Mouse (Mus musculus): Measurements from ENCODE around the gene Foxn1.

Foxn1 gene

DNA sequence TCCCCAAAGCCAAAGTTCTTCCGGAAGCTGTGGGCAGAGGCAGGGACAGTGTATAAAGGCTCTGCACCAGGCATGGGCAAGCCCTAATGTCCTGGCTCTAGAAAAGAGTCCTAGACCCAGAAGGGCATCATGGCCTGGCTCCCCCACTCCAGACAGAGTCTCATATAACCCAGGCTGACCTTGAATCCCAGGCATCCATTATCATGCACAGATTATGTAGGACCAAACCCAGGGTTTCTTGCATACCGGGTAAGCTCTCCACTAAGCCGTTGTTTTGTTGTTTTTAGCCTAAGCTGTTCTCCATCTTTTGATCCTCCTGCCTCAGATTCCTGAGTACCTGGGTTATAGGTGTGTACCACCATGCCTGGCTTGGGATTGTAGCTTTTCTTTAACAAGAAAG, 14.6 kb upstream of the Foxn1 start:
- no peak for DNase-seq (ENCODE audit: low spot score in 2 of 2)

DNA sequence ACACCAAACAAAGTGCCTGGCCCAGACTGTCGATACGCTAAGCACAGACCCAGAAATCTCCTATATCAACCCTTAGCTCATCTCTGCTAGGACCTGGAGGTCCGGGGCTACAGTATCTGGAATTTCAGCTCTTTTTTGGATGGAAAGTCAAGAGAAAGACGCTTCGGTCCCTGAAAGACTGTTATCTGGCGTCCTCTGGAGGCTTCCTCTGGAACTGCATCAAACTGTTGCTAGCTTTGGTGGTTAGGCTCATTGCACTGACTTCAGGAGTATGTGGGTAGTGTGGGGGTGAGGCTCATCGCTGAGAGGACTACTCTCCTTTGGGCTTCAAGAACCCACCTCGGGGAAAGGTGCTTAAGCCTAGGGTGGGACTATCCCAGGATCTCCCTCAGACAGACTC, 13.3 kb upstream of the Foxn1 start:
- peak; percentile 72 to 75 for DNase-seq (ENCODE audit: low spot score in 2 of 2)

DNA sequence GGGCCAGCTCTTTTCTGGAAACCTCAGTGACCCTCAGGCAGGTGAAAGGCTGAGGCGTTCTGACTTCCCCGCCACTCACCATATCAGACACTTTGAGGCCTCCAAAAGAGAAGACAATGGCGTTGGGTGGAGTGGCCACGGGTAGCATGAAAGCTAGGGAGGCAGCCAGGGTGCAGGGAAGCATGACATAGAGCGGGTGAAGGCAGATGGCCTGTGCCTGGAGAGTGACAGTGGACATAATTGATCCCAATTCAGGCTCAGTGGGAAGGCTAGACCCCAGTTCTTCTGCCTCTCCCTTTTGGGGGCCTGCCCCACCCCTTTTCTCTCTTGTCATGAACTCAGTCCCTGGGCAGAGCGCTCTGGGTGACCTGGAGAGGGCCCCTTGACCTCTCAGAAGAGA, 11.9 kb upstream of the Foxn1 start:
- no peak for DNase-seq (ENCODE audit: low spot score in 2 of 2)

DNA sequence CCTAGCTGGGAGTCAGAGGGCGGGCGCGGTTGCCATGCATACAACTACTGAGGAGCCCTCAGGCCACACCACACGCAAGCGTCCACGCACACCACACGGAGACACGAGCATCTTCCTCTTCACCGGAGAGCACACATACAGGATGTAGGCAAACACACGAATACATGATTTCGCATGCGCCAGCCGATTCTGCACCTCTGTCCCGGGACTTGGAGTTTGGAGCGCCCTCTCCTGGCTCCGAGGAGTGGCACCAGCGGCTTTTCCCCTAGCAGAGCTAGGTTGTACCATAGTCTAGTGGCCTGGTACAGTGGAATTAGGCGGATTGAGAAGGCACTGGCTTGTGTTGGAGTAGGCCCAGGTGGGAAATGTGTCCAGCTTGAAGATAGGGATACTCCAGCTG, 11.0 kb upstream of the Foxn1 start:
- DNase-seq (ENCODE audit: low spot score in 2 of 2) = peak; percentile 61 to 75

DNA sequence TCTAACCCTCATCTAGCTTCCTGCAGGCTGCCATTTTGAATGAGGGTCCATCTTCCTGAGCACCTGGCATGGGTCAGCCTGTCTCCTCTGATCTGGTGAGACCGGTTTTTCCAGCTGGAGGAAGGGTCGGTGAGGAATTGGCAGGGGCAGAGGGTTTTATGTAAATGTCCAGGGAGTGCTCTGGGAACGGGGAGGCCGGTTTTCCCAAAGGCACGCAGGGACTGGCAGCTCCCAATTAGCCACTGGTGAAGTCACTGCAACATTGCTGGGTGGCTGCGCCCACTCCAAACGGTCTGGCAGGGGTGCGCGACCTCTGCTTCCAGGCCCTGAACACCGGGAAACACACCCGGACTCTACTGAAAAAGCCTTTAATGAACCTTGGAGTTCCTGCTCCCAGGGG, 10.6 kb upstream of the Foxn1 start:
- no peak for DNase-seq (ENCODE audit: low spot score in 2 of 2)

DNA sequence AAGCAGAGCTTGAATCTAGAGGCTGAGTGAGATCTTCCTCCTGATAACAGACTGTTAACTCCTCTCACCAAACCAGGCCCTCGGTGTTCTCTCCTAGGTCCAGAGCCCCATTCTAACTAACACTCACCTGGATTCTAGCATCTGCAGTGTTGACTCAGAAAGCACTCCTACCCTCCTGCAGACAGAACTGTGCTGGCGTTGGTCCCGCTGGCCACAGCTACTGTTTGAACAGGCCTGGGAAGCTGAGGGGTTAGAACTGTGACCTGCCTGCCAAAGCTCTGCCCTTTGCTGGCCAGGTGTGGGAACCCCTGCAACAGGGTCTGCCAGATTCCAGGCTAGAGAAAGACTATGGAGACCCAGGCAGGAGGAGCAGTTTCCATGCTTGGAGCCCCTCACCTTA, 6.4 kb upstream of the Foxn1 start:
- DNase-seq (ENCODE audit: low spot score in 2 of 2) = no peak

DNA sequence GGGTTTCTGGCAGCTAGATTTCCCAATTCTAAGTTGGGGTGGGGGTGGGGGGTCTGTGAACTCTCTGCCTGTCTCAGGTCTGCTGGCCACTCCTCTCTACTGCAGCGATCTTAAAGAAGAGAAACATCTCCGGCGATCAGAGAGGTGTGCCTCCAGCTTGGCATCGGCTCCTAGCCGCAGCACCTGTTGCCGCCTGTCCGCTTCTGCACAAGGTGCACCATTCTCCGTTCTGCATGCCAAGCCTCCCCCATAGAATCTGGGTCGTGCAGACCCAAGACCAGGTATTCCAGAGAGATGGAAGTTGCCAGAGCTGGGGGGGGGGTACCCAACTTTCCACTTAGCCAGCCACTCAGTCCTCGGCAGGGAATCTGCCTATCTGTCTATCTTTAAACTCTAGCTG, 582 bp downstream of the Foxn1 start:
- no peak for DNase-seq (ENCODE audit: low spot score in 2 of 2)

DNA sequence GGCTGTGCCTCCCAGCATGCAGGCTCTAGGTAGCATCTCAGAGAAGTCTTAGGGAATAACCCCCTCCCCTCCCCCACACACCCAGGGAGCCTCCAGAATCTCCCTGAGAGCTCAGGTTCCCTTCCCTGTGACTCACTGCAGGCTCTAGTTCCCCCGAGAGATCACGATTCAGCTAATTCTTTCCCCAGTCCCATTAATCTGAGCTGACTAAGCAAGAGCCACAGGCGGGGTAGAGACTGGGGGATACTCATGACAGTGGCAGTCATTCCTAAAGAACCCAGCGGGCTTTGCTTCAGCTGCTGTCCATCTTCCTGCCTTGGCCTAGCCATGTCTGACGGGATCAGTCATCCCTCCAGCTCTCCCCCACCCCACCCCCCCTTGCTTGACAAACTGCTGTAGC, 3.7 kb downstream of the Foxn1 start:
- DNase-seq (ENCODE audit: low spot score in 2 of 2) = no peak

DNA sequence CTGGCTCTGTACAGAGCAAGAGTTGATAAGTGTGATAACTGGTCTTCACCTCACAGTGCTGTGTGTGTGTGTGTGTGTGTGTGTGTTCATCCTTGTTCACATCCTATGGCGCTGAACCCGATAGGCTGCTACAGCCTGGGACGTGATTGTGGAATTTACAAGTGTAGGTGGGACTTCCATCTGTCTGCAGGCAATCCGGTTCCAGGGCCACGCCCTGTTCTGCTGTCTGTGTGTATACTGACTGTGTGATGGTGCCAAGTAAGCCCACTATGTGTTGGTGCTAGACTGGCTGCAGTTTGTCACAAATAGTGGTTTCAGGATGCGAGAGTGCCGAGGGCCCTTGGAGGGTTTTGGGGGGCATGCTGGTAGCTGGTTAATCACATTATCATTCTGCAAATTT, 4.1 kb downstream of the Foxn1 start:
- no peak for DNase-seq (ENCODE audit: low spot score in 2 of 2)

DNA sequence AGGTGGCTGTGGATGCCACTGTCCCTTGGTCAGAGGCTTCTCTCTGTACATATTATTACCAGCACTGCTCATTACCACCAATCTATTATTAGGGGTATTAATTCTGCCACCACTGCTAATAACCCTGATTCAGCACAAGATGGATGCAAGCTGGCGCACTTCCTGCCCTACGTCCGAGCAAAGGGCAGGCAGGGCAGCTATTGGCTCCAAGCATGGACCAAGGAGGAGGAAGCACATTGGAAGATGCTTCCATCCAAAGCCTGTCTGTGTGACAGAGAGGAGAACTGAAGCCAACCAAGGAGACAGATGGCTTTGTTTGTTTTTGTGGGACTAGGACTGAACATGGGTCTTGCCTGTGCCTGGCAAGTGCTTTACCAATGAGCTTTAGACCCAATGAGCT, 5.4 kb downstream of the Foxn1 start:
- DNase-seq (ENCODE audit: low spot score in 2 of 2) = no peak

DNA sequence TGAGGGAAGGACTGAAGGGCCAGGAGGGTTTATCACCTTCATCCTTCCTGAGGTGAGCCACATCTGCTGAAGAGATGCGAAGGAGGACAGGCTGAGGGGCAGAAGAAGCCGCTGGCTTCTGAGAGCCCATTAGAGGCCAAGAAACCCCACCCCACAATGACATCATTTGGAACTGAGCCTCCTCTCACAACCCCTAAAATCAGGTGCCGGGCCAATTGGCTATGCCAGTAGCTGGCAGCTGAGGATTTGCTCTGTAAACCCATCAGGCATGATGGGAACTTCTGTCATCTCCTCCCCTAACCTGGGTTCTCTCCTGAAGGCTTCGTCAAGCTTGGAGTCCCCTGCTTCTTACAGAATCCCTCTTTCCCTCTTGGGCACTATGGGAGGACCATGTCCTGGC, 6.0 kb downstream of the Foxn1 start:
- DNase-seq (ENCODE audit: low spot score in 2 of 2) = no peak

DNA sequence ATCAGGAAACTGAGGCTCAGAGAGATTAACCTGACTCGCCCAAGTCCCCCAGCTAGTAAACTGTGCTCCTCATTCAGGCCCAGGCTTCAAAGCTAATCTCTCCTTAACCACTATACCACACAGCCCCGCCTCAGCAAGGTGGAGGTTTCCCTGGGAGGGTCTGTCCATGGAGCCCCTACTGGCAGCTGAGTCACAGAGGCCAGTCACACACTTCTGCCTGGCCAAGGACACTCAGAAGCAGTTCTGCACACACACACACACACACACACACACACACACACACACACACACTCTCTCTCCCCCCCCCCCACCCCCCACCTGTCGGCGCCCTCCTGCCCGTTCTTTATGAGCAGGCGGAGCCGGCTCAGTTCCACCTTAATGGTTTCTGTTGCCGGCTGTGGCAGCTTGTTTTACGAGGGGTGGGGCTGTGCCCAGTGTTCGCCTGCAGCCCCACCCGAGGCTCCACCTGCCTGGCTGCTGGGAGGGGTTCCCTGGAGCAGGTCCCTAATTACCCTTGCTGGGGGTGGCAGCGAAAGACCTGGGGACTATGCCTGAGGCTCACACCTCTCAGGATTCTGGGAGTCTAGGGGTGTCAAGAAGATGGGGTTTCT, 8.7 kb downstream of the Foxn1 start:
- DNase-seq (ENCODE audit: low spot score in 2 of 2) = peak in 1 of 2 experiments; percentile 47

DNA sequence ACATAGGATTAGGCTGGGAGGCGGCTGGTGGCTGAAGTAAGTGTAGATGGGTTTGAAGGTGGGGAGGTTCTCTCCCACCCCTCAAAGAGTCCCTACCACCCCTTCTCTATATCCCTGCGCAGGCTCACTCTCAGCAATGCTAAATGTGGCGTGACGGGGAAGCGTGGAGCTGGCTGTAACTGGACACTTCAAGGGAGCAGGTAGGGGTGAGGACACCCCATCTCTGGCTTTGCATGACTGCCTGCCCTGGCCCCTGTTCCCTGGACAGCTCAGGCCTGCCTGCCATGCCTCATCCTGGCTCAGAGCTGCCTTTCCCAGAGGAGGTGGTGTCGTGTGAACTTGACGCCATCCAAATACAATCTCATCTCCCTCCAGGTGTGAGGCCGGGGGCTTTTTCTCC, 12.2 kb downstream of the Foxn1 start:
- DNase-seq (ENCODE audit: low spot score in 2 of 2) = no peak

DNA sequence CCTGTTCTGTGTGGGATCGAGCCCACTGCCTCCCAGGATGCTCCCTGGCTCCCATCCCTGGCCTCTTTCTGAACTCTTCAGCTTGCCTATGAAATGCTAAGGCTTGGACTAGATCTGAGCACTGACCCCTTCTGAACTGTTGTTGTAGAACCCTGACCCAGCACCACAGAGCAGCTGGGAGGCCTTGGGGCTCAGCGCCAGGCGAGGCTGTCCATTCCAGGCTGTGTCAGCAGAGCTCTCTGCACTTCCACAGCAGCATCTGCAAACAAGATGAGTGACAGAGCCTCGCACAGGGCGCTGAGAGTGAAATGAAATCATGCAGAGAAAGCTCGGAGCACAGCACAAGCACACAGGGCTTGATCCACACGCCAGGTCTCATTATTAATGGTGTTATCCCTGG, 13.7 kb downstream of the Foxn1 start:
- DNase-seq (ENCODE audit: low spot score in 2 of 2) = no peak

DNA sequence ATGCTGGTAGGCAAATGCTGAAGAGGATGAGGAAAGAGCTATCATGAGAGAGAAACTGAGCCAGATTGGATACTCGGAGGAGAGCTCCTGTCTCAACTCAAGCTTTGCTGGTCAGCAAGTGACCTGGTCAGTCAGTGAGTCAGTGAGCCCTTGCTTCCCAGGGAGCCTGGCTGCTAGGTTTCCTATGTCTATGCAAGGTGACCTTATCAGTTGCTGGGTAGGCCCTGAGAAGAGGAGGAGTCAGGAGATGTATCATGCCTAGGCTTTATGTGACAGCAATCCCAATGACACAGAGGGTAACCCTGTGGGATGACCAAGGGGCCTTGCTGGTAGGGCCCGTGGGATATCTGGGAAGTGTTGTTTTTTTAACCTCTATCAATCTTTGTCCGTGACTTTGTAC, 14.2 kb downstream of the Foxn1 start:
- DNase-seq (ENCODE audit: low spot score in 2 of 2) = no peak

DNA sequence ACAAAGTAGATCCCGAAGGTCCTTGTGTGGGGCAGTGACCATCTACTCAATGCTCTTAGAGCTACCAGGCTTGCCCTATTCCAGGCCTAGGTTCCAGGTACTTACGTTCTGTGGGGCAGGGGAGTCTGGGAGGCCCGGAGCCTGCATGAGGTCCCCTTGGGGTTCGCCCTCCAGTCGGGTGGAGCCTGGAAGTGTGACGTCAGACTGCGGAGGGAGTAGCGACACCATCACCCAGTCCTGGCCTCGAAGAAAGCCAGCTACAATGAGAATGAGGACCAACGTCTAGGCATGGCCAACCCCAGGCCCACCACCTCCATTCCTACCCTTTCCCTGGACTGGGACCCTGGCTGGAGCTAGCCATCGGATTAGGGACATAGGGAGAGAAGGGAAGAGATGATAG, 14.6 kb downstream of the Foxn1 start:
- DNase-seq (ENCODE audit: low spot score in 2 of 2) = no peak

DNA sequence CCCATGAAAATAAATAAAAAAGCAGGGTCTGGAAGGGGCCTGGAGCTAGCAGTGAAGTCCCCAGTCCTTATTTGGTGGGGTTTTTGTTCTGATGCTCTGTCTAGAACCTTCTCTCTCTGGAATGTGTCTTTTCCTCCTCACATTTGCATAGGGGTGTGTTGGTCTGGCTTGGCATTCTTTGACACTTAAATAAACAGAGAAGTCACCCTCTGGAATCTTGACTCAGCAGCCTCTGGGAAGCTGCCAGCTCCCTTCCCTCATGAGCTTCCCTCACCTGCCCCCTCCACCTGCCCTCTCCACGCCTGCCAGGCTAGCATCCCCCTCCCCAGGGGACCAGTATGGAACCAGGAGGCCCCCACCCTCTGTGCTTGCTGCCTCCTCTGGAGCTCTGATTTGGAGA, 16.0 kb downstream of the Foxn1 start:
- no peak for DNase-seq (ENCODE audit: low spot score in 2 of 2)

DNA sequence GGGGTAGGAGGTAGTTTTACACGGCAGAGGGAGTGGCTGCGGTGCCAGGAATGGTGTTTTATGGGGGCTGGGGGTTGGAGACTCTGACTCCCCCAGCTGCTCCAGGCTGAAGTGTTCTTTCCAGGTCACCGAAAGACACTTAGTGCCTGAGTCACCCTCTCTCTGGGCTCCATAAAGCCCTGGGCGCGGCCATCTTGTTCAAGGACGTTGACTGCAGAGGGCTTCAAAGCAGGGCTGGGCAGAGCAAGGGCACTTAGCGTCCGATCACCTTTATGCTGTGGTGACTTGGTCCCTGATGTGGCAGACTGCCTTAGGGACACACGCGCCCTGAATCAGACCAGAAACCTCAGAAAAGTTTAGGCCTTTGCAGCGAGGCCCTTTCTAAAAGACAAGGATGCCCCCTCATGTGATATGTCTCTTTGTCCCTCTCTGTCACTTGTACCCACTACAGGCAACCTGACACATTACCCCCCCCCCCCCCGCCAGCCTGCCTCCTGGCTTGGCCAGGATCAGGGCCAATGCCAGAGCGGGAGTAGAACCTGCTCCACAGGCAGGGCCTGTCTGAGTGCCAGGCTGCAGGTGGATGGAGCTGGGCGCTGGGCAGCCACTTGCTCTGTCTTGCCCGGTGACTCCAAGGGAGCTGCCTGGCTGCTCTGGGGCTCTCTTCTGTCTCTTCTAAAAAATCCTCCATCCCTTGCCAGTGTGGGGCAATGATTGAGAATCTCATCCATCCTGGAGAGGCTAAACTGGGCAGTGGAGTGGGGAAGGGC, 18.7 kb downstream of the Foxn1 start:
- DNase-seq (ENCODE audit: low spot score in 2 of 2) = peak; percentile 61 to 69

DNA sequence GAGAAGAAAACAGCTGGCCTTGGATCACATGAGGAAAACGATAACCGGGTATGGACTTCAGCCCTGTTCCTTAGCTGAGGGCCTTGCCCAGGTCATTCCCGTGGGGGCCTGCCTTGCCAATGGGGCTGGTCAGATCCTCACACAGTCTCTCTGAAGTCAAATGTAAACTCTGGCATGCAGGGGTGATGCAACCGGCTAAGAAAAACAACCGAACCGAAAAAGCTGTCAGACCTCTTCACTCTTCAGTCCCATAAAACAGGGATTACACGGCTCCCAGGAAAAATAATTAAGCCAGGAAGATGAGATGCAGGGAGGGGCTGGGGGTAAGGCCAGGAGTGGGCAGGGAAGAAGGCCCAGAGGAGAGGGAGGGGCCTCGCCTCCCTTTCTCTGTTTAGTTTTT, 22.3 kb downstream of the Foxn1 start:
- peak in 1 of 2 experiments; percentile 50 for DNase-seq (ENCODE audit: low spot score in 2 of 2)

DNA sequence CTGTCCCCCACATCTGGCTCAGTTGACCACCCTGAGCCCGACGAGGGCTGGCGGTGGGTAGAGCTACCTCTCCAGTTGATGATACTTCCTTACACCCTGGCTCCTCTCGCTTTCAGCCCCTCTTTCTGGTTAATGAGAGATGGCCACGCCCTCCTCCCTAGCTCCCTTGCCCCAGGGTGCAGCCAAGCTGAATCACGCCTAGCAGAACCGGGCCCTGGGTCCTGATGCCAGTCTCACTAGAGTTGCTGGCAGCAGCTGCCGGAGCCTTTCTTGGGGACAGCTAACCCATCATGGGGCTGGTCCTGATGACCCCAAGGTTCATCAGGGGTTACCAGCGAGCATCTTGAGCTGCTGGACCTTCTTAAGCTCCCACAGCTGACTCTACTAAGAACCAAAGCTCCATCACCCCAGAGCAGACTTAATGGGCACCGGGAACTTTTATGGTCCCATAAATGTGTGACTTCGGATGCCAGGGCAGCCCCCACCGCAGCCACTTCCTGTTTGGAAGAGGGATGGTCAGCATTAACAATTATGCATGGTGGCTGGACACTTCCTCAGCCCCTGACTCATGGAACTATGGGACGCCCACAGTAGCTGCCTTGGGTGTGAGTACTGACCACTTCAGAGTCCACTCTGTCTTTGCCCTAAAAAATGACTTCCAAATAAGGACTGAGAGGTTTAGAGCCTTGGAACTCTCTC, 22.9 kb downstream of the Foxn1 start:
- no peak for DNase-seq (ENCODE audit: low spot score in 2 of 2)

DNA sequence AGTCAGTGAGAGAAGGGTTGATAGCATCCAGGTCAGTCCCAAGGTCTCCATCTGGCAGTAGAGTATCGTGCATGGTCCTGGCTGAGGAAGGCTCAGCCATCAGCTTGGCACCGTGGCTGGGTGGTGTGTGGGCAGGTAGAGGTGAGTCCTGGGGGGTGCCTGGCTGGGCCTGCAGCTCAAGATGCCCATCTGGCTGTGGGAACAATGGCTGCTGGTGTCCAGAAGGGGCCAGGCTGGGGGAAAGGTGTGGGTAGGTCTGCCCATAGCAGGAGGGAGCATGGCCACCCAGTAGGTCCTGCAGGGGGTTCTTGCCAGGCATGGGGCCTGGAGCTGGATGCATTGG, 25.6 kb downstream of the Foxn1 start:
- DNase-seq (ENCODE audit: low spot score in 2 of 2) = no peak

DNA sequence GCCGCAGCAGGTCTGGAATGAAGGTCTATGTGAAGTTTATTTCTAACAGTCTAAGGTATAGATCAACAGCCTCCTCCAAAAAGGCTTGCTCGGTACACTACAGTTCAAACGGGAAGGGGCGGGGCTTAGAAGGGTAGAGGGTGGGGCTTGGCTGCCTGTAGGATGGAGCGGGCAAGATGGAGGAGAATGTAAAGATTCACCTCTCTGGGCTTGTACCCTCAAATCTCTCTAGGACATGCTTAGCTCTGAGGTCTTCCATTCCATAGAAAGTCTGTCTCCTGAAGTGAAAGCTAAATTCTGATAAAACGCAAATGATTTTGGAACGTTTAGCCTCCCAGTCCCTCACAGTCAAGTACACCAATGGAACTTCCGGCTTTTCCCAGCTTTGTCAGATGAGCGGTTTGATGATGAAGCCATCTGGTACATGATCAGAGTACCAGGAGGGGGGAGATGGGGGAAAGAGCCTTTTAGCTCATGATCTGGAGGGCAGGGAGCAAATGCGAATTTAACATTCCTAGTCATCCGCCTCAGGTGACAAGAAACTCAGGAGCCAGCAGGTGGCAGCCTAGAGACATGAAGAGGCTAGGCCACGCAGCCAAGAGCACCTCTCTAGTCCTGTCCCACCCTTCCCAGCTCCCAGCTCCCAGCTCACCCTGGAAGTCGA, 26.1 kb downstream of the Foxn1 start:
- DNase-seq (ENCODE audit: low spot score in 2 of 2) = peak; percentile 69 to 78

All from urinary bladder, postnatal 36 days (tissue).